Mouse (Mus musculus) C2C12 (cell line): ENCODE results near the gene Plau. TPM values are rescaled to one million over a fixed set of nuclear protein-coding genes. Genes with fewer than 3 reads are reported as not detected.

ENCODE experiments used
- H3K27me3 ChIP-seq: one replicate; pipeline ENCODE4 v1.6.1; 2011; ENCODE audit not compliant: control insufficient read depth, insufficient read depth, insufficient read length
- H3K36me3 ChIP-seq: one replicate; pipeline ENCODE4 v1.6.1; 2011; ENCODE audit not compliant: control insufficient read depth, insufficient read depth
- H3K4me3 ChIP-seq: one replicate; pipeline ENCODE4 v1.5.1; 2011; ENCODE audit warnings: mild to moderate bottlenecking, control low read depth; ENCODE audit not compliant: poor library complexity, insufficient read depth, severe bottlenecking
- H3K79me2 ChIP-seq: one replicate; pipeline ENCODE4 v1.6.1; 2011; ENCODE audit not compliant: control insufficient read depth, insufficient read depth
- H3K79me3 ChIP-seq: one replicate; pipeline ENCODE4 v1.6.1; 2011; ENCODE audit warnings: low read depth, control low read depth
- H3ac ChIP-seq: one replicate; pipeline ENCODE3; 2011; ENCODE audit warnings: low read depth; ENCODE audit not compliant: control insufficient read depth, insufficient read length
- CEBPB ChIP-seq: IDR thresholded peaks from one replicate; pipeline ENCODE4 v1.6.1; 2011; ENCODE audit warnings: low read depth, mild to moderate bottlenecking, control low read depth, moderate library complexity
- CTCF ChIP-seq: IDR thresholded peaks from one replicate; pipeline ENCODE4 v1.5.1; 2011; ENCODE audit not compliant: control insufficient read depth, insufficient read depth, insufficient read length
- FOSL1 ChIP-seq: IDR thresholded peaks from one replicate; pipeline ENCODE4 v1.8.0; 2011; ENCODE audit warnings: mild to moderate bottlenecking, low read length; ENCODE audit not compliant: poor library complexity, insufficient read depth, severe bottlenecking
- MAX ChIP-seq: IDR thresholded peaks from one replicate; pipeline ENCODE4 v1.6.1; 2011; ENCODE audit warnings: mild to moderate bottlenecking, control low read depth
- MYOD1 ChIP-seq: IDR thresholded peaks from one replicate; pipeline ENCODE4 v1.6.1; 2011; ENCODE audit warnings: low read depth; ENCODE audit not compliant: control insufficient read depth, insufficient read length
- MYOG ChIP-seq: IDR thresholded peaks from one replicate; pipeline ENCODE4 v1.6.1; 2011; ENCODE audit not compliant: control insufficient read depth, insufficient read length; ENCODE audit errors: extremely low read depth
- USF1 ChIP-seq: IDR thresholded peaks from one replicate; pipeline ENCODE4 v1.6.1; 2011; ENCODE audit warnings: low read depth, mild to moderate bottlenecking, control low read depth, moderate library complexity
- polyA plus RNA-seq: library from polyadenylated mRNA; unstranded; fragments of >200 nt; fragmentation: generic; extraction: Trizol; gene quantifications from one replicate; pipeline ENCODE4 v1.2.1, GENCODE M21; 2012; ENCODE audit warnings: missing spikeins

Gene Plau
- polyA plus RNA-seq, 1 experiment, result 106 TPM

DNA sequence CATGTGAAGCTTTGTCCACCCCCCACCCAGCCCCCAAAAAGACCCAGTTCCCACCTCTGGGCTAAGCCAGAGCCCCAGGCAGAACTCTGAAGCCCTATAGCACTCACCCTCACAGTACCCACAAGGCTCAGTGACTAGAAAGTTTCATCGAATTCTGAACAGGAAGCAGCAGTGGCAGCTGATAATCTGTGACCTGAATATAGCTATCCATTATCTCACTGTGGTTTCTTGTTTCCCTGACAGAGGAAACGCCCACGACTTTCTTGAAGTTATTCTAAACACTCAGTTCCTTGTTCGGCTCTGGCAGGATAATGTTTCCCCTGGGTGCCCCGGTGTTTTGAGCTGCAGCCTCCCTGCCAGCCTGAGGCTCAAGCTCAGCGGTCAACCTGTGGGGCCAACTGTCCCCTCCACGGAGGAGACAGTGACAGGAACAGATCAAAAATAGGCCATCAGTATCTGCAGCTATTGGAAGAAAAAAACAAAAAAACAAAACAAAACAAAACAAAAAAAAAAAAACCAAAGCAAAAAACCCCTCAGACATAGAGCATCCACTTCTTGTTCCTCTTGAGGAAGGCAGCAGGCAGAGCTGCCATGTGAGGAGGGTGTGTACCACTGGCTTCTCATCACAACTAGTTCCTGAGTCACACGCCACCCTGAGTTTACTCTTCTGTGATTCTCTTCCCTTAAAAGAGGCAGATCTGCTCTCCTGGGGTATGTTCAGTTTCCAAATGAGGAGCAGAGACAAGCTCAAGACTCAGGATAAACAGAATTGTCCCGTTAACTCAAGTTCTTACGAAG, 48.8 kb downstream of the Plau start:
- Histone ChIP-seq H3ac (no peak overlapping the region), H3K79me2 (no peaks in the 10 kb centered on the region), H3K27me3 (no peaks in the 10 kb centered on the region), H3K4me3 (no peak overlapping the region), H3K79me3 (no peaks in the 10 kb centered on the region), H3K36me3 (no peaks in the 10 kb centered on the region)
- TF ChIP-seq MYOD1, result peak; percentile 65
- no peak for TF ChIP-seq MAX

DNA sequence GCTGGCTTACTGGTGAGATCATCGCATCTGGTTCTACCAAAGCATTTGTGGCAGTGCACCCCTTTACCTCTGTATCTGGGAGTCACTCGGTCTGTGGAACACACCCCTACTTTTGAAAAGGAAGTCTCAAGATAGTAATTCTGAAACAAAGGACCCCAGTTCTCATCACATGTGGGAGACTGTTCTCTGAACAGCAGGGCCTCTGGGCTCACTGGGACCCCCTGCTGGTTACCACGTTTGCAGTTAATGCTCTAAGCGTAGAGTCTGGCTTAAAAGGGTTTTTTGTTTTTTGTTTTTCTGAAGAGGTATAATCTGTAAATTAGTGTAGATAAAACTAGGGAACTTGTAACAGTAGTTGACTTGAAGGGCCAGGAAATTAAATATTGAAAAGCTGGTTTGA, 49.8 kb downstream of the Plau start:
- Histone ChIP-seq H3K79me3 (no peaks in the 10 kb centered on the region), H3K4me3 (no peak overlapping the region), H3ac (no peak overlapping the region), H3K36me3 (no peaks in the 10 kb centered on the region), H3K27me3 (no peaks in the 10 kb centered on the region), H3K79me2 (no peaks in the 10 kb centered on the region)
- TF ChIP-seq FOSL1 (no peak), CTCF (no peak), MYOD1 (no peak), MAX (no peak), USF1 (no peak), MYOG (no peak), CEBPB (no peak)

DNA sequence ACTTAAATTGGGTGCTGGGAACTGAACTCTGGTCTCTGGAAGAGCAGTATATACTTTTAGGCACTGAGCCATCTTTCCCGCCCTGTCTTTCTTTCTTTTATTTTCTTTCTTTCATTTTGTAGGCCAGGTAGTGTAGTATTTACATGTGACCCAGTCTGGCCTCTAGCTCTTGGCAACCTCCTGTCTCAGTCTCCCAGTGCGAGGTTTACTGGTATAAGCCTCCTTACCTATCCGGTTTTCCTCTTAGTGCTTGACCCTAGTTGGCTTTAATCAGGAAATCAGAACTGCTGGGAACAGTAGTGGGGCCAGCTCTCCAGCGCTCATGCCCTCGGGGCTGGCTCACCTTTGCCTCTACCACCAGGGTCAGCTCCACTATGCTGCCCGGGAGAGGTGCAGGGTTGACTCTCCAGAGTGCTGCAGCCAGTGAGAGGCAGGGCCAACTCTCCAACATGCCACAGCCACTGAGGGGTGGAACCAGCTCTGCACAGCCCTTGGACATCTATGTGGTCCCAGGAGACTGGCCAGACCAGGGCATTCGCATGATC, 51.2 kb downstream of the Plau start:
- H3K4me3 ChIP-seq, result no peak overlapping the region
- H3K36me3 ChIP-seq, result no peaks in the 10 kb centered on the region
- no peaks in the 10 kb centered on the region for H3K27me3 ChIP-seq
- no peaks in the 10 kb centered on the region for H3K79me2 ChIP-seq
- H3K79me3 ChIP-seq, result no peaks in the 10 kb centered on the region
- TF ChIP-seq CEBPB, result no peak
- TF ChIP-seq MYOD1, result no peak
- TF ChIP-seq USF1, result no peak
- TF ChIP-seq FOSL1, result no peak
- TF ChIP-seq MYOG, result no peak
- no peak for TF ChIP-seq MAX
- no peak for TF ChIP-seq CTCF
- H3ac ChIP-seq, result no peak overlapping the region

DNA sequence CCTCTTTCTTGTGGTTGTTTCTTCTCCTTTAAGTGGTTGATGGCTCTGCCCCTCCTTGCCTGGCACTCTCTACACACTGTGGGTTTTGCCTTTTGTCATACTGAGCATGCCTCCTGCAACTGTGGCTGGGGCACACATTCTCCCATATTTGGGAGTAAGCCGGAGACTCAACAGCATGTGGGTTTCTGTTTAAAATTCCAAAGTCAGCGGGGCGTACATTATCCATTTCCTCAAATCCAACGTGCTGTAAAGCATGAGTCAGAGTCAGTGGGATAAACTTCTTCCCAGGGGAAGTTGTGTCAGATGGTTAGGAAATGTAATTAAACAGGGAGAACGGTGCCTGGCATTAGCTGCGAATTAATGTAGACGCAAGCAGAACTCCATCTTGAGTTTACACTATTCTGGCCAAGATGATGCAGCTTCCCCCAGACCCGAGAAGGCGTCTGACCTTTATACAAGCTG, 55.5 kb downstream of the Plau start:
- Histone ChIP-seq H3K79me2 (no peaks in the 10 kb centered on the region), H3K79me3 (no peaks in the 10 kb centered on the region), H3K36me3 (no peaks in the 10 kb centered on the region), H3K27me3 (no peaks in the 10 kb centered on the region), H3K4me3 (no peak overlapping the region), H3ac (no peak overlapping the region)
- TF ChIP-seq FOSL1 (peak; percentile 42), USF1 (peak; percentile 16), CTCF (no peak), MAX (peak; percentile 93), MYOD1 (peak; percentile 30), CEBPB (peak; percentile 37)

Other genes starting within 250 kb of the Plau start
- 3.3 TPM for gene Usp54, start 195.6 kb upstream of the Plau start, polyA plus RNA-seq
- gene Myoz1, start 180.1 kb upstream of the Plau start, polyA plus RNA-seq, result 0.50 TPM
- 42.3 TPM for gene Synpo2l, start 168.3 kb upstream of the Plau start, polyA plus RNA-seq
- 63.4 TPM for gene Sec24c, start 162.4 kb upstream of the Plau start, polyA plus RNA-seq
- 6.3 TPM for gene Fut11, start 141.7 kb upstream of the Plau start, polyA plus RNA-seq
- gene Chchd1, start 133.7 kb upstream of the Plau start, polyA plus RNA-seq, result 177 TPM
- gene Zswim8, start 129.1 kb upstream of the Plau start, polyA plus RNA-seq, result 74.0 TPM
- gene Ndst2, start 102.1 kb upstream of the Plau start, polyA plus RNA-seq, result 13.5 TPM
- 74.2 TPM for gene Camk2g, start 42.6 kb upstream of the Plau start, polyA plus RNA-seq
- 129 TPM for gene Vcl, start 92.7 kb downstream of the Plau start, polyA plus RNA-seq
- gene Ap3m1, start 215.8 kb downstream of the Plau start, polyA plus RNA-seq, result 14.0 TPM
- gene Adk, start 215.9 kb downstream of the Plau start, polyA plus RNA-seq, result 69.5 TPM